ENCODE assay signal across 9 mouse cellular contexts in genomic region chr2:137082896-137083620, GRCm38 (mm10). TPM values are rescaled to one million over a fixed set of nuclear protein-coding genes. Genes with fewer than 3 reads are reported as not detected.
DNase-seq lines count a peak whose midpoint lies in the region; ATAC-seq and TF ChIP-seq lines count a peak whose summit lies in the region.
"Had no signal": no experiment of that assay in that cellular context is flagged by ENCODE, and none has a peak within 500 bp of the region (broad histone marks: within the 10 kb centered on the region; RNA-seq: fewer than 3 reads in every experiment).

No protein-coding gene starts in this region.

- intact Hi-C loops in left cerebral cortex, postnatal 14 days (cut with DNase I): loop anchor here (10.0 kb wide), 1 partner anchor 168 kb away; no protein-coding TSS in a partner anchor

- 82% methylated on average over 24 of the region's 24 CpGs for WGBS in small intestine, adult 2 months

- H3K27ac ChIP-seq in small intestine, adult 2 months (ENCODE audit: insufficient read depth, low read depth, low read length): 0 out of 2 replicates have a peak overlapping the region, but pooled peaks have one; percentile 21

- no peak for TF ChIP-seq POLR2A in small intestine, adult 2 months (IDR thresholded peaks at IDR 0.05; ENCODE audit: low read depth, low read length)

- peaks cover 50% of the 10 kb centered on the region for H3K36me3 ChIP-seq in small intestine, adult 2 months (ENCODE audit: control insufficient read depth, insufficient read depth, low read length)

- peaks cover 5% of the 10 kb centered on the region for H3K4me1 ChIP-seq in small intestine, adult 2 months (ENCODE audit: control insufficient read depth, insufficient read depth, insufficient read length, low read length)

- ATAC-seq in frontal cortex, adult (ENCODE audit: low TSS enrichment): peak; percentile 86
- no peak for ATAC-seq in granulocyte monocyte progenitor cell, adult 5-6 weeks (replicated peaks; ENCODE audit: poor library complexity, severe bottlenecking)

- H3K27me3 ChIP-seq in small intestine, adult 2 months (ENCODE audit: control insufficient read depth, insufficient read depth, low read length): no peaks in the 10 kb centered on the region

- no peak for TF ChIP-seq CTCF in small intestine, adult 2 months (IDR thresholded peaks at IDR 0.05; ENCODE audit: extremely low read depth, insufficient read length, insufficient replicate concordance, low read depth, low read length)

- no peak for DNase-seq in frontal cortex, postnatal 25 days (ENCODE audit: low spot score in 2 of 2)
- peak; percentile 56 to 71 for DNase-seq in right cerebral cortex, postnatal 10 days (ENCODE audit: low spot score in 2 of 2)
- no peak for DNase-seq in right cerebral cortex, adult 18-20 months
- peak; percentile 34 to 72 for DNase-seq in left cerebral cortex, postnatal 14 days (ENCODE audit: low spot score in 2 of 2)
- DNase-seq in thymus, postnatal 0 days (ENCODE audit: low spot score): no peak

- H3K4me3 ChIP-seq in small intestine, adult 2 months (ENCODE audit: low read depth, low read length): no peak overlapping the region

RNA-seq across cellular contexts. Expression of gene Jag1, which starts 33.4 kb away (rescaled TPM):
- total RNA-seq in left cerebral cortex, postnatal 14 days (2021): 1 to 10 TPM; 6.0 to 6.5 TPM
- 2.7 and 3.2 TPM in 2 replicates for polyA plus RNA-seq in small intestine, adult 2 months (2012; rRNA removed)
- 0.13 TPM in 1 of 2 replicates, not detected in the other for total RNA-seq in granulocyte monocyte progenitor cell, adult 5-6 weeks (2014; fragmentation: Nextera tagmentation)
- total RNA-seq in granulocyte monocyte progenitor cell, adult 5-6 weeks (2017): 0.26 and 0.41 TPM in 2 replicates
- polyA plus RNA-seq in thymus, postnatal 0 days (2015; fragmentation: Nextera tagmentation; extraction: Ambion mirVana): 3.5 and 4.2 TPM in 2 replicates
- total RNA-seq: MEL had no signal

Comparison
In these comparisons a context has a peak if more than half of its experiments do, and no peak if none do; other contexts are left out.
1. DNase-seq: peak in right cerebral cortex, postnatal 10 days (2 of 2) and left cerebral cortex, postnatal 14 days (2 of 2); none in frontal cortex, postnatal 25 days (0 of 2), right cerebral cortex, adult 18-20 months (single experiment) and thymus, postnatal 0 days (single experiment).
2. RNA of gene Jag1, which starts 33.4 kb away (total RNA-seq): 6.0 to 6.5 TPM in left cerebral cortex, postnatal 14 days; 0.13 to 0.41 TPM in granulocyte monocyte progenitor cell, adult 5-6 weeks; every median in the first group is over 4 times any median in the second.